Mouse (Mus musculus) lung, embryonic 14.5 days (tissue): Measurements from ENCODE around the gene Zeb2. TPM values are rescaled to one million over a fixed set of nuclear protein-coding genes. Genes with fewer than 3 reads are reported as not detected.
"Not testable (repeated sequence)": the region's sequence is repeated elsewhere in the genome, so short reads cannot be mapped to it uniquely, and the experiment has no call there.

Experiments
- ATAC-seq: fragments of 200-750 bp; cut with Nextera tagmentation; 2 replicates; pipeline ENCODE4 v1.8.0; 2017; ENCODE audit warnings: mild to moderate bottlenecking, moderate TSS enrichment, moderate library complexity; ENCODE audit not compliant: insufficient read depth
- DNase-seq: peaks from one replicate; pipeline ENCODE4 v3.0.0-alpha.2; 2015
- H3K27ac ChIP-seq: fragments of 300-500 bp; sonication (generic); 2 replicates; pipeline ENCODE4 v1.5.1; 2014; ENCODE audit warnings: low read depth, mild to moderate bottlenecking, moderate library complexity
- H3K27me3 ChIP-seq: fragments of 300-500 bp; sonication (generic); 2 replicates; pipeline ENCODE4 v1.6.1; 2014; ENCODE audit warnings: low read length, control low read depth; ENCODE audit not compliant: insufficient read depth
- H3K36me3 ChIP-seq: fragments of 300-500 bp; sonication (generic); 2 replicates; pipeline ENCODE4 v1.6.1; 2014; ENCODE audit warnings: control low read depth; ENCODE audit not compliant: insufficient read depth
- H3K4me1 ChIP-seq: fragments of 300-500 bp; sonication (generic); 2 replicates; pipeline ENCODE4 v1.6.1; 2014; ENCODE audit warnings: antibody characterized with exemption, control low read depth; ENCODE audit not compliant: insufficient read depth
- H3K4me2 ChIP-seq: fragments of 300-500 bp; sonication (generic); 2 replicates; pipeline ENCODE4 v1.6.1; 2014; ENCODE audit warnings: mild to moderate bottlenecking
- H3K4me3 ChIP-seq: fragments of 300-500 bp; sonication (generic); 2 replicates; pipeline ENCODE4 v1.5.1; 2014; ENCODE audit warnings: low read depth, low read length
- H3K9ac ChIP-seq: fragments of 300-500 bp; sonication (generic); 2 replicates; pipeline ENCODE4 v1.6.1; 2014
- H3K9me3 ChIP-seq: fragments of 300-500 bp; sonication (generic); 2 replicates; pipeline ENCODE4 v1.6.1; 2016; ENCODE audit warnings: low read depth, low read length, control low read depth
- CTCF ChIP-seq: IDR thresholded peaks from 2 replicates; pipeline ENCODE4 v1.5.1; 2016; ENCODE audit warnings: antibody characterized with exemption, low read depth
- WGBS: fragments of 180-500 bp; shearing (Covaris S2); extraction: QIAGEN DNeasy Blood & Tissue Kit; methylation state at CpG from one replicate; pipeline ENCODE4 v1.1.7; 2014; 5-methylcytosine and 5-hydroxymethylcytosine counted together
- polyA plus RNA-seq: library from polyadenylated mRNA; unstranded; fragments of >200 nt; fragmentation: Nextera tagmentation; extraction: Ambion mirVana; gene quantifications from 2 replicates; pipeline ENCODE4 v1.2.1, GENCODE M21; 2014

Gene Zeb2
- polyA plus RNA-seq, 1 experiment from 2014 or later: 90.4 TPM

GRCm38 (mm10) chr2:45112891-45113683, 4.1 kb downstream of the Zeb2 start:
- peak overlapping the region; percentile 99 for H3K27ac ChIP-seq
- H3K4me1 ChIP-seq: peaks cover 9% of the 10 kb centered on the region; the same call in 1 of the 2 replicates
- H3K9me3 ChIP-seq: no peaks in the 10 kb centered on the region
- DNase-seq (peak; percentile 91), ATAC-seq (peak; percentile 26; the same call in 1 of the 2 replicates)
- peak overlapping the region; percentile 100 for H3K9ac ChIP-seq
- peak; percentile 64 for TF ChIP-seq CTCF
- H3K36me3 ChIP-seq: peaks cover 6% of the 10 kb centered on the region; the same call in 1 of the 2 replicates
- H3K4me2 ChIP-seq: peak overlapping the region; percentile 83
- H3K4me3 ChIP-seq: peak overlapping the region; percentile 85
- H3K27me3 ChIP-seq: 0 out of 2 replicates have a peak, but pooled peaks cover 5% of the 10 kb centered on the region
- under 1% methylated on average over 23 of the region's 25 CpGs for WGBS

GRCm38 (mm10) chr2:45112021-45112747, 5.0 kb downstream of the Zeb2 start:
- H3K4me3 ChIP-seq: peak overlapping the region; percentile 85
- H3K27me3 ChIP-seq: 0 out of 2 replicates have a peak, but pooled peaks cover 5% of the 10 kb centered on the region
- peak overlapping the region; percentile 99 for H3K27ac ChIP-seq
- TF ChIP-seq CTCF: no peak
- H3K9me3 ChIP-seq: no peaks in the 10 kb centered on the region
- H3K36me3 ChIP-seq: peaks cover 12% of the 10 kb centered on the region
- ATAC-seq (no peak), DNase-seq (peak; percentile 52)
- H3K4me1 ChIP-seq: peaks cover 9% of the 10 kb centered on the region; the same call in 1 of the 2 replicates
- 5% methylated on average over 9 of the region's 9 CpGs for WGBS
- H3K9ac ChIP-seq: peak overlapping the region; percentile 100
- H3K4me2 ChIP-seq: peak overlapping the region; percentile 83

- Histone ChIP-seq H3K4me3 (peak overlapping the region; percentile 85), H3K36me3 (peaks cover 14% of the 10 kb centered on the region), H3K27ac (peak overlapping the region; percentile 99), H3K9ac (peak overlapping the region; percentile 100), H3K4me2 (peak overlapping the region; percentile 83)
- not testable (repeated sequence) for H3K27me3 ChIP-seq, H3K4me1 ChIP-seq, H3K9me3 ChIP-seq, ATAC-seq
- 1% methylated on average over 3 of the region's 3 CpGs for WGBS
- peak; percentile 68 for DNase-seq
Measured at GRCm38 (mm10) chr2:45111571-45111970, 5.6 kb downstream of the Zeb2 start.

GRCm38 (mm10) chr2:45110757-45111411, 6.3 kb downstream of the Zeb2 start:
- Histone ChIP-seq H3K27me3 (0 out of 2 replicates have a peak, but pooled peaks cover 5% of the 10 kb centered on the region), H3K36me3 (peaks cover 19% of the 10 kb centered on the region), H3K4me2 (peak overlapping the region; percentile 83), H3K9ac (peak overlapping the region; percentile 100), H3K4me3 (peak overlapping the region; percentile 85), H3K4me1 (peaks cover 12% of the 10 kb centered on the region; the same call in 1 of the 2 replicates), H3K27ac (peak overlapping the region; percentile 99), H3K9me3 (no peaks in the 10 kb centered on the region)
- DNase-seq (peak; percentile 80), ATAC-seq (no peak)
- no peak for TF ChIP-seq CTCF
- WGBS: under 1% methylated on average over 20 of the region's 20 CpGs

GRCm38 (mm10) chr2:45109951-45110756, 7.0 kb downstream of the Zeb2 start:
- H3K36me3 ChIP-seq: peaks cover 27% of the 10 kb centered on the region
- under 1% methylated on average over 54 of the region's 54 CpGs for WGBS
- no peaks in the 10 kb centered on the region for H3K9me3 ChIP-seq
- H3K4me2 ChIP-seq: peak overlapping the region; percentile 83
- TF ChIP-seq CTCF: no peak
- 0 out of 2 replicates have a peak, but pooled peaks cover 5% of the 10 kb centered on the region for H3K27me3 ChIP-seq
- peaks cover 14% of the 10 kb centered on the region; the same call in 1 of the 2 replicates for H3K4me1 ChIP-seq
- ATAC-seq: peak; percentile 12; the same call in 1 of the 2 replicates
- peak overlapping the region; percentile 85 for H3K4me3 ChIP-seq
- DNase-seq: peak; percentile 70
- peak overlapping the region; percentile 99 for H3K27ac ChIP-seq
- H3K9ac ChIP-seq: peak overlapping the region; percentile 100
